Mouse (Mus musculus) ES-E14 (cell line): ENCODE measurements around the gene Spon2.

Source experiments
- CHD2 ChIP-seq: IDR thresholded peaks from 2 replicates; pipeline ENCODE4 v1.6.1; 2014; ENCODE audit warnings: mild to moderate bottlenecking, low read depth, low read length, inconsistent platforms
- HCFC1 ChIP-seq: IDR thresholded peaks from 2 replicates; pipeline ENCODE4 v1.6.1; 2012; ENCODE audit warnings: low read length, inconsistent platforms, borderline replicate concordance; ENCODE audit not compliant: insufficient read depth
- MAFK ChIP-seq: IDR thresholded peaks from 2 replicates; pipeline ENCODE4 v1.6.1; 2014; ENCODE audit warnings: mild to moderate bottlenecking, low read depth, low read length, inconsistent platforms; ENCODE audit not compliant: insufficient read depth
- ZC3H11A ChIP-seq: IDR thresholded peaks from 2 replicates; pipeline ENCODE4 v1.6.1; 2012; ENCODE audit warnings: low read depth, mild to moderate bottlenecking, inconsistent platforms, low read length, borderline replicate concordance

- TF ChIP-seq HCFC1 (no peak), ZC3H11A (no peak), CHD2 (no peak), MAFK (no peak)
Measured at GRCm38 (mm10) chr5:33237600-33238255, 19.5 kb upstream of the Spon2 start.
